Mouse (Mus musculus) embryo, embryonic 9.5 days (tissue): ENCODE measurements around the gene Sgms2.

ENCODE experiments used
- DNase-seq: peaks from one replicate; pipeline ENCODE4 v3.0.0-alpha.2; 2017; ENCODE audit errors: extremely low spot score

Gene Sgms2

GRCm38 (mm10) chr3:131491361-131491925 lies at the start of gene Sgms2:
Sgms2 (minus strand) TSS chr3:131491411.
- no peak for DNase-seq

GRCm38 (mm10) chr3:131525229-131525628 lies 34.0 kb upstream of the Sgms2 start:
- no peak for DNase-seq

DNA sequence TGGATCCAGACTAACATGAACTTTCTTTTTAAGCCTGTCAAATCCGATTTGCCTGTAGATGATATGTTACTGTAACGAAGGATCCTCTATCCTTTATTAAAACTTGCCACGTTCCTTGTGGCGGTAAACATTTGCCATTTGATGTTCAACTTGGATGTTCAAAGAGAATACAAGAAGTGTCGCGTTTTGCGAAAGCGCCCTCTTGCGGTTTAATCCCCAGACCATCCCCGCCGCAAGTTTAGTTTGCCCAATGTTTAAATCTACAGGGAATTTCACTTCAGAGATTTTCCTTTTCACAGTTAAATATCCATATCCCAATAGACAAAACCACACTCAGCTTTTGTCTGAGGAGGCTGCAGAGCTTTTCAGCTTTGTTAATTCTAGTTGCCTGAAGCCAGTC lies 33.6 kb upstream of the Sgms2 start:
- peak; percentile 16 for DNase-seq

GRCm38 (mm10) chr3:131524210-131524609 lies 33.0 kb upstream of the Sgms2 start:
- DNase-seq, result no peak

DNA sequence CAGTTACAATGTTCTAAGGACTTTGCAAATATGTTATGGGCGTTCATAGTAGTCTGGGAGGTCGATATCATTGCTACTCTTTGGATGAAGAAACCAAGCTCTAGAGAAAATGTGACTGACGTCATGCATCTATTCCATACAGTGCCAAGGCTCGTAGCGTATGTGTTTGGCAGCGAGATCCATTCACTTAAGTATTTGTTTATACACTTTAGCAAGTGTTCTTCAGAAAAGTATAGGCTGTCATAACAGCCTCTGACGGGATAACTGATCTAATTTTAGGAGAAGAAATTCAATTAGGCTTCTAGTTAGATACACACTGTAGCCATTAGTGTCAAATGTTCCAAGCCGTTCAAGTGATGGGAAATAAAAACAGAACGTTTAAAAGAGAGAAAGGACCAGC lies 32.5 kb upstream of the Sgms2 start:
- no peak for DNase-seq

DNA sequence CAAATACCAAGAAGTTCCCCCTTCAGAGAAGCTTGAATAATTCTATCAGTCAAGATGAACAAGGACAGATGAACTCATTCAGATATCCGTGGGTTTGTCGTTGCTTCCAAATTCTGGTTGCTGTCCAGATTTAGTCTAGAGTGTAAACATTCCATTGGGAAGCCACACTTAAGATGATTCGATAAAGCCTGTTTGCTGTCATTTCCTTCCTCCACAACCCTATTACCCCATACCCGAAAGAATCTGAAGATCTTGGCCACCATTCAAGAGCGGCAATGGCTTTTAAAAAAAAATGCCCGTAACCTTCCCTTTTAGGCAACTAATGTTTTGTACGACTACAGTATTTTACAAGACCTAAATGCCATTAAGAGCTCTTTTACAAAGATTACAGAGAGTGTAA lies 31.0 kb upstream of the Sgms2 start:
- no peak for DNase-seq

GRCm38 (mm10) chr3:131521206-131521605 lies 30.0 kb upstream of the Sgms2 start:
- no peak for DNase-seq

DNA sequence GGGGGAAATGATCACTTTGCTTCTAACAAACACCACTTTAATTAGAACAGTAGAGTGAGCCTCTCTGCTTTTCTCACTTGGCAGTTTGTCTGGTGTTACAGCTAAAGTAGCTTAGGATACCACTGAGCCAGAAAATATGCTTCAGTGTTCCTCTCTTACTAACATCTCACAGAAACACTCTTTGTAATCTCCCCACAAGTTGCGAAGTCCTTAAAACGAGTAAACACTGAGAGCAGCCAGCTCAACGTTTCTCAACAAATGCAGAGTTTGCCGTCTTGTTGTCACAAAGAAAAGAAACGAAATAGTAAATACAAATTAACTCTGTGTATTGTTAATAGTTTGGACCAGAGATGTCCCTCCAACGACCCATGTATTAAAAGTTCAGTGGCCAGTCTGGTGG lies 26.5 kb upstream of the Sgms2 start:
- DNase-seq, result no peak

DNA sequence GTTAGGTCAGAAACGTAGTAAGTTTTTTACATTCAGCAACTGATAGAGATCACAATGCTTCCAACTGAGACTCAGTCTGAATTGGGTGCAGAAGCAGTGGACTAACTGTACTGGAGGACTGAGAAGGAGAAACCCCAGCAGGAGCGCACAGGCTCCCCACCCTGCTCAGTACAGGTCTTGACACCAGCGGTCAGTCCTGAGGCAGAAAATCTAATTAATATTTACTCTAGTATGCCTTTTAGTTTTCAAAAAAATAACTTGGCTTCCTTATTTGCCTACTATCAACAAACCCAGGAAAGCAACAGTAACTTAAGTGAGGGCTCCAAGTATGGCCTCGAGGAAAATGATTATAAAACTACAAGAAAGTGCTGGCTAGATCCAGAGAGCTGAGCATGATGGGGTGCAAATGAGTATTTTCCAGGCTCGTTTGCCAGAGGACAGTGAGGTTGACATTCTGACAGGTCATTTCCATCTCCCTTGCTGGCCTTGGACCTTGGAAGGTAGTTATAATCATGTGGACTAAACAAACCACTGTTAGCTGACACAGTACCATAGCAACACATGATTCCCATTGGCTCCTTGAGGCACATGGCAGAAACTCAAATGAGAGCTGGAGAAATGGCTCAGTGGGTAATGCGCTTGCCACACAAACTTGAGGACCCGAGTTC lies 25.3 kb upstream of the Sgms2 start:
- DNase-seq, result no peak

DNA sequence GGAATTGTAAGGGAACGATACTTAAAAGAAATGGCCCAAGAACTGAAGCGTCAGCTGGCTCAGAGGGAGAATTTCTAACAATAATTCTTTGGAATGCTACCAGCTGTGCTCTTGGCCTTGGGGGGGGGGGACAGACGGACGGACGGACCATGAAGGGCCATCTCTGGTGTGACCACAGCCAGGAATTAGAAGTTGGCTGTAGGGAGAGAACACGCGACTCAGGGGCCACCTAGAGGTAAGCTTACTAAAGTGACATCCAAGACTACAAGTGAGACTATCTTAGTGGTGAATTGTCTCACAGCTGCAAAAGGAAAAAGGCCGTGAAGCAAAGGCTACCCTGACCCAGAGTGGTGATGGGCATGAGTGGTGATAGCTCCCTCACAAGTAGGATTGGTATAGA lies 20.4 kb upstream of the Sgms2 start:
- no peak for DNase-seq

- no peak for DNase-seq
Observed at GRCm38 (mm10) chr3:131508024-131508423, 16.8 kb upstream of the Sgms2 start.

GRCm38 (mm10) chr3:131504595-131505223 lies 13.5 kb upstream of the Sgms2 start:
- DNase-seq, result no peak

- no peak for DNase-seq
Observed at GRCm38 (mm10) chr3:131501677-131502370, 10.6 kb upstream of the Sgms2 start.

- no peak for DNase-seq
Observed at GRCm38 (mm10) chr3:131499651-131500050, 8.4 kb upstream of the Sgms2 start.

DNA sequence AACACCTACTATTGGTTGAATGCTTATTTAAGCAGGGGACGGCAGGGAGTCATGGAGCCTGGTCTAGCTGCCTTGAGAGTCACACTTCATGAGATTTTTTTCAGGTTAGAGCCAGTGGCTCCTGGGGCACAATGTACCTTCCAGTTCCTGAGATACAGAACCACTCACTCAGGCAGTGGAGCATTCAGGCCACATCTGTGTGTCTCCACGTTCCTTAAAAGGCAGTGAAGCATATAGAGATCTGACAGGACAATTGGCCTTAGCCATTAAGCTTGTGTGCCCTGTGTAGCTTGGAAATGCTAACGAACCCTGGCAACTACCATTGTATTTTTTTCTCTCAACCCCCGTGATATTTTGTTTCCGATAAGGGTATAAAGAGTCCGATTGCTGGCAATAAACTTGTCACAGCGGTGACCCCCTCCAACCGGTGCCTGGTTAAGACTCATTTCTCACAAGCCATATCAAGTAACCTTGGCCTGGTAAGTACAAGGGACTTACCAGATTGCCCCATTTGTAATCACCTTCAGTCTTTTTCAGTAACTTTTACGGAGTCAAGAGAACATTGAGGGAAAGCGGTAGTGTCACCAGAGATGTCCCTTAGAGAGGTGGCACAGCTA lies 5.4 kb upstream of the Sgms2 start:
- DNase-seq, result no peak

DNA sequence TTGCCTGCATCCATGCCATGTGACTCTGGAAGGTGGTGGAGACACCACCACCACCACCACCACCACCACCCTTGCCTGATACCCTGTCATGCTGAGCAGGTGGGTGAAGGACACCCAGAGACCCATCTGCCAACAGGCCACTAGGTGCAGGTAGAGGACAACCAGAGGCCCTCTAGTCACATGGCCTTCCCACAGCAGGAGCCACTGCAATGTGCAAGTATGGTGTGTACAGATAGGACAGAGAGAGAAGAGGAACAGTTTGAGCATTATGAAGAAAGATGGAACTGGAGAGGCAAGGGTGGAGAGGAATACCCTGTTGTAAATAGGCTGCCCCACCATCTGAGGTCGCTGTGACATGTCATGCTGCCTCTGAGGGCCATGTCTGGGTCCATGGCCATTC lies 3.9 kb upstream of the Sgms2 start:
- DNase-seq, result no peak

GRCm38 (mm10) chr3:131493194-131493593 lies 2.0 kb upstream of the Sgms2 start:
- no peak for DNase-seq

DNA sequence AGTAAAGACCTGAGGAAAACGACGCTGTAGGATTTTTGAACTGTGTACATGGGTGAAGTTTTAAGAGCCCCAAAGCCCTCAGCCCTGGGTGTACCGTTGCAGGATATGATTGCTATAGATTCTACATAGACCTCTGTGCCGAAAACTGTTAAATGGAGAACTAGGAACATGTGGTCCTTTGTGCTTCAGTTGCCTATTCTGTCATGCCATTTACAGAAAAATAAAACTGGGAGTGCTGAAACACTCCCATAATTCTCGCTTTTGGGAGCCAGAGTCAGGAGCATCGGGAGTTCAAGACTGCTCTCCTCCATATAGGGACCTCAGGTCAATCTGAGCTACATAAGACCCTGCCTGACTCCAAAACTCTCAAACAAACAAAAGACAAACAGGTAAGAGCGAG lies 769 bp upstream of the Sgms2 start:
- no peak for DNase-seq

DNA sequence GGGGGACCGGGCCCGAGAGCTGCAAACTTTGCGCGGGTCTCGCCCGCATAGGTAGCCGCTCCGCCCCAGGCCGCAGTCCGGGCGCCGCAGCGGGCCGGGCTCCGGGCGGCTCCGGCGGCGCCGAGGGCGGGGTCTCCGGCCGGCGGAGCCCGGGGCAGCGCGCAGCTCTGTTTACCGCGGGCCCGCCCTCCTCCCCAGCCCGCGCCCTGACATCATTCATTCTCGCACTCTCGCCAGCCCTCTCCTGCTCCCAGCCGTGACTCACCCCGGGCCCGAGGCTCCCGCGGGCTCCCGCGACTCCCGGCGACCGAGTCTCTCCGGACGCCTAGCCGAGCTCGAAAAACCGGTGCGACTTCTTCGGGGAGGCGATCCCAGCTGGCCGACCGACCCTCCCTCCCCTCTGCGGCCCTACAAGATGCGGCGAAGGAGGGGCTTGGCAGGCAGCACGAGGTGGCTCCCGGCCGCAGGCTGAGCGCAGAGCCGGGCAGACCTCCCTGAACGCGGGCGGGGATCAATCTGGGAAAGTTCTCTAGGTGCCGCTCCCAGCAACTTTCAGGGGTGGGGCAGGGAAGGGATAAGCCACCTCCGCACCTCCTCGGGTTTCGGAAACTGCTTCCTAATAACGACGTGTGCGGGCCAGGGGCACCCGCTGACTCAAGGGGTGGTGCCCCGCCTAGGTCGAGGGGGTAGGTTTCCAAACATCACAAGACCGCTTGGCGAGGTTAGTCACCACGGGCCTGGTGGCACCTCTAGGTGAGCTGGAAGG lies 885 bp downstream of the Sgms2 start:
- DNase-seq, result peak; percentile 80

- DNase-seq, result peak; percentile 65
Observed at GRCm38 (mm10) chr3:131489657-131490142, 1.5 kb downstream of the Sgms2 start.

GRCm38 (mm10) chr3:131488969-131489368 lies 2.2 kb downstream of the Sgms2 start:
- DNase-seq, result no peak
